Mouse (Mus musculus) CD4-positive naive resting alpha-beta T cell, adult 76 days (primary cell): ENCODE results near the gene Ces2c. TPM values are rescaled to one million over a fixed set of nuclear protein-coding genes. Genes with fewer than 3 reads are reported as not detected.

ENCODE experiments used
- total RNA-seq: library from RNA; stranded (reverse); gene quantifications from one replicate; pipeline ENCODE4 v1.2.4, GENCODE M21; 2023

The Ces2c gene
- total RNA-seq: not detected

DNA sequence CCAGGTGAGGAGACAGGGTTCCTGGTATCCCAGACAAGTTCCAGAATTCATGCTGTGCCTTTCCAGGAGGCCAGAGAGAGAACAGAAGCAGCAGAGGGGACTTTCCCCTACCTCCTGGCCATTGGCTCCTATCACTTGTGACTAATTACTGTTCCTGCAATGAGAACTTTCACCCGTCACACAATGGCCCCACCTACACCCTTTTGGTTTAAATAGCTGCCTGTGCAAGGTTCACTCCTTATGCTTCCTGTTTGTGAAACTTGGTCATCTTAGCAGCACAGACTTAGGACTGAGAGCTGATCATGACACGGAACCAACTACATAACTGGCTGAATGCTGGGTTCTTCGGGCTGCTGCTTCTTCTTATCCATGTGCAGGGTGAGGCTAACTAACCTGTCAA lies at the start of gene Ces2c:
Gene Ces2c (plus strand): TSS at position 238 of the 400 bp plus-strand sequence.

DNA sequence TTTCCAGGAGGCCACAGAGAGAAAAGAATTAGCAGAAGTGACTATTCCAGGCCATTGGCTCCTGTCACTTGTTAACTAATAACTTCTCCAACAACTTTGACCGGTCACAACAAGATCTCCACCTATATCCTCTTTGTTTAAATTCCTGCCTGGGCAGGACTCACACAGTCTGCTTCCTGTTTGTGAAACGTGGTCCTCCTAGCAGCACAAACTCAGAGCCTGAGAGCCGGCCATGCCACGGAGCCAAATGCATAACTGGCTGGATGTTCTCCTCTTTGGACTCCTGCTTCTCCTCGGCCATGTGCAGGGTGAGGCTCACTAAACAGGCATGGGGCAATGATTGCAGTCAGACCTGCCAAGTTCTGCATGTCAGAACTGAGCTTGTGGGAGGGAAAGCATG lies 15.4 kb upstream of the Ces2c start, which contains the start of gene Ces2b:
Gene Ces2b (plus strand): TSS at position 133 of the 400 bp plus-strand sequence.

Other genes with a start within 250 kb of the Ces2c start
- not detected for gene Cdh16, start 222.7 kb upstream of the Ces2c start, total RNA-seq
- 63.8 TPM for gene Rrad, start 215.7 kb upstream of the Ces2c start, total RNA-seq
- 36.2 TPM for gene Ciao2b, start 205.1 kb upstream of the Ces2c start, total RNA-seq
- not detected for gene Ces2a, start 113.1 kb upstream of the Ces2c start, total RNA-seq
- not detected for gene Ces2b, start 15.5 kb upstream of the Ces2c start, total RNA-seq
- not detected for gene Ces2e, start 79.2 kb downstream of the Ces2c start, total RNA-seq
- gene Ces2f, start 100.3 kb downstream of the Ces2c start, total RNA-seq: not detected
- gene Ces2g, start 114.7 kb downstream of the Ces2c start, total RNA-seq: 0.38 TPM
- gene Ces2h, start 153.8 kb downstream of the Ces2c start, total RNA-seq: not detected
- gene Ces3a, start 201.5 kb downstream of the Ces2c start, total RNA-seq: not detected
- gene Ces3b, start 236.7 kb downstream of the Ces2c start, total RNA-seq: not detected